Mouse (Mus musculus) kidney, adult 9 months (tissue): ENCODE measurements around the gene Zfp322a.
"Not testable (repeated sequence)": the region's sequence is repeated elsewhere in the genome, so short reads cannot be mapped to it uniquely, and the experiment has no call there.

ENCODE experiments used
- DNase-seq: peaks from one replicate; pipeline ENCODE4 v3.0.0; 2022

Zfp322a gene

GRCm38 (mm10) chr13:23312909-23313669, 55.9 kb downstream of the Zfp322a start:
- DNase-seq, result no peak

- no peak for DNase-seq
Measured at GRCm38 (mm10) chr13:23310036-23310435, 59.0 kb downstream of the Zfp322a start.

DNA sequence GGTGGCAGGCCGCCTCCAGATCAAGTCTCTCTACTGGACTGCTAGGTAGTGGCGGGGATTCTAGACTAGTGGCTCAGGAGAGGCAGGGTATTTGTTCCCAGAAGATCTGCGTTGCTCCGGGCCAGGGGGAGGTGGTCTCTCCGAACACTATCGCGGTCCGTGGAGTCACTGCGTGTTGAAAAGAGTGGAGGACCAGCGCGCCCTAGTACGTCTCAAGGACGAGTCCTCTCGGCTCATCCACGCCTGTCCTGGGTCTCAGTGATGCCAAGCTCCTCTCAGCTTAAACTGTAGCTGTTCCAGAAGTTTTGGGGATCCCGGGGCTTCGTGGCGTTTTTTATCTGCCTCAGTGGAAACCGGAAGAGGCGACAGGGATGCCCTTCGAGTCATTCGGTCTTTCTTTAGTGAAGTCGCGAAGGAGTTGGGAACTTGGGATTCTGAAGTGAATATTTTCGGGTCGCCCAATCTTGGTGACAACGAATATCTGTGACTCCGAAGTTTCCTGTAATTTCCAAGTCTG, 59.5 kb downstream of the Zfp322a start:
- DNase-seq, result no peak

DNA sequence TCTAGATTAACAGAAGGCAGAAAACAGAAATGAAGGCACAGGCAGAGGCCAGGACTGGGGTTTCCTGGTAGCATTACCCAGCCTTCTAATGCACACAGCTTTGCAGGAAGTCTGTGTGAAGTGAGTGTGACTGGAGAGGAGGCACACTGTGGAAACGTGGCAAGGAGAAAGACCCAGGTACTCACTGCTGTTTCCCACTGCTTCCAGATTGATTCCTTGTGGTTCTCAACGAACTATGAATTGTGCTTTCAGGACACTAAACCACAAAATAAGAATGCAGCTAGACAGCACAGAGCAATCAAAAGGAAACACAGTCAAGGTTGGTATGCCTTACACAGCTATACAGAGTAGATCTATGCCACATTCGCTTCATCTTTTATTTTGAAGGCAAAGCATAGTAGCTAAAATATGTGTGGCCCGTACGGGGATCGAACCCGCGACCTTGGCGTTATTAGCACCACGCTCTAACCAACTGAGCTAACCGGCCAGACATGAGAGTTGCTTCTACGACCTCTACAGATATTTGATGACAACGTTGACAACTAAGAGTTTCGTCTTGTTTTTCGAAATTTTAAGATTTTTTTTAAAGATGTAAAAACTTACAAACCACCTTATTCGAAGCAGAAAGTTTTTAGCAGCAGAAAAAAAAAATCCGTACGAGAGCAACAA, 60.2 kb downstream of the Zfp322a start:
- not testable (repeated sequence) for DNase-seq

DNA sequence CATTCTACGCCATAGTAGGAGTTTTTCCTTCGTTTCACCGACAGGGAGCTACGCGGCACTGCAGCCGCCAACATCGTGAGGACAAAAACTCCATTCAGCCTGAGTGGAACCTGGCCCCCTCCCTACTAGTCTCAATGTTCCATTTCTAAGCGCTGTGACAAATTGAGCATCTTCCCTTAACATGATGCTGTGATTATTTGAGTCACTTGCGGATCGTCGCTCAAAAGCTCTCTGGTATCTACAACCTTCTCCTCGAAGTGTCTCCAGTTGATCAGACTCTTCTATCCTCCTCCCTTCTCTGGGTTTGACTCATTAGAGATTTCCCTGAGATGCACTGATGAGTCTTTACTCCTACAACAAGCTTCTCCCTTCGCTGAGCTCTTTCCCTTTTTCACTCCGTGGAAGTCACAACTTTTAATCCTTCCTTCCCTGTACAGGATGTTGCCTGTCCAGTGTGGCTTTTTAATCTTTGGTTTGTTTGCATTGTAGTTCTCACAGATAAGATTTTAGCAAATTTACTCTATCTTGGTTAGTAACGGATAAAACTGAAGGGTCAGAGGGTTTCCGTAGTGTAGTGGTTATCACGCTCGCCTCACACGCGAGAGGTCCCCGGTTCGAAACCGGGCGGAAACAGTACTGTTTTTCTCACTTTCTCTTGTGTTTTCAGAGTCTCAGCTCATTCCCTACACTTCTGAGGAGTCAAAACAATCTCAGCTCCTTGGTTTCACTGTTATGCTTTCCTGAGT, 61.8 kb downstream of the Zfp322a start:
- no peak for DNase-seq

GRCm38 (mm10) chr13:23306707-23307068, 62.3 kb downstream of the Zfp322a start:
- no peak for DNase-seq
